Mouse (Mus musculus): ENCODE measurements around the gene Anxa9. TPM values are rescaled to one million over a fixed set of nuclear protein-coding genes. Genes with fewer than 3 reads are reported as not detected.
A peak's percentile ranks its signal among the peaks of the same experiment; 100 is the strongest.
"Not testable (repeated sequence)": the region's sequence is repeated elsewhere in the genome, so short reads cannot be mapped to it uniquely, and the experiment has no call there.

Anxa9 gene
- polyA plus RNA-seq (2015; fragmentation: Nextera tagmentation; extraction: Ambion mirVana): 1.6 and 2.3 TPM in 2 replicates

GRCm38 (mm10) chr3:95307100-95307499 is at the start of gene Anxa9:
Gene Anxa9, minus strand, starts transcription at chr3:95307176.
- Histone ChIP-seq H3K9me3 (no peaks in the 10 kb centered on the region), H3K4me2 (no peak within 1 kb of the TSS), H3K27me3 (no peaks in the 10 kb centered on the region), H3K36me3 (no peaks in the 10 kb centered on the region), H3K27ac (no peak within 1 kb of the TSS), H3K4me3 (no peak within 1 kb of the TSS), H3K9ac (no peak within 1 kb of the TSS), H3K4me1 (no peaks in the 10 kb centered on the region)
- 27% methylated on average over 7 of the region's 7 CpGs for WGBS
- no peak for ATAC-seq (ENCODE audit: borderline replicate concordance, extremely low read depth, low FRiP score, low TSS enrichment)

GRCm38 (mm10) chr3:95355911-95356544 is 49.1 kb upstream of the Anxa9 start:
- Histone ChIP-seq H3K4me2 (peak overlapping the region; percentile 49), H3K36me3 (peaks cover 20% of the 10 kb centered on the region), H3K4me3 (peak overlapping the region; percentile 49)
- not testable (repeated sequence) for H3K9me3 ChIP-seq; ATAC-seq (ENCODE audit: borderline replicate concordance, extremely low read depth, low FRiP score, low TSS enrichment); H3K9ac ChIP-seq; H3K27me3 ChIP-seq; H3K27ac ChIP-seq; H3K4me1 ChIP-seq
- 15% methylated on average over 5 of the region's 19 CpGs for WGBS

GRCm38 (mm10) chr3:95349491-95349890 is 42.5 kb upstream of the Anxa9 start:
- Histone ChIP-seq H3K9me3 (no peaks in the 10 kb centered on the region), H3K27ac (no peak overlapping the region), H3K27me3 (no peaks in the 10 kb centered on the region), H3K36me3 (peaks cover 75% of the 10 kb centered on the region), H3K4me2 (no peak overlapping the region), H3K4me3 (no peak overlapping the region), H3K9ac (no peak overlapping the region), H3K4me1 (no peaks in the 10 kb centered on the region)
- no peak for ATAC-seq (ENCODE audit: borderline replicate concordance, extremely low read depth, low FRiP score, low TSS enrichment)

GRCm38 (mm10) chr3:95348343-95348742 is 41.4 kb upstream of the Anxa9 start:
- H3K9ac ChIP-seq; H3K27ac ChIP-seq; H3K9me3 ChIP-seq; H3K4me1 ChIP-seq; ATAC-seq (ENCODE audit: borderline replicate concordance, extremely low read depth, low FRiP score, low TSS enrichment); H3K27me3 ChIP-seq; H3K4me3 ChIP-seq; H3K4me2 ChIP-seq: not testable (repeated sequence)
- 98% methylated on average over 5 of the region's 5 CpGs for WGBS
- peaks cover 76% of the 10 kb centered on the region for H3K36me3 ChIP-seq

- H3K4me3 ChIP-seq: no peak overlapping the region
- no peaks in the 10 kb centered on the region for H3K27me3 ChIP-seq
- 87% methylated on average over 7 of the region's 7 CpGs for WGBS
- H3K36me3 ChIP-seq: peaks cover 82% of the 10 kb centered on the region
- H3K4me1 ChIP-seq: no peaks in the 10 kb centered on the region
- no peak overlapping the region for H3K9ac ChIP-seq
- H3K4me2 ChIP-seq: no peak overlapping the region
- H3K9me3 ChIP-seq: no peaks in the 10 kb centered on the region
- ATAC-seq (ENCODE audit: borderline replicate concordance, extremely low read depth, low FRiP score, low TSS enrichment): no peak
- H3K27ac ChIP-seq: no peak overlapping the region
These were observed 39.5 kb upstream of the Anxa9 start for GRCm38 (mm10) chr3:95346454-95346853.

GRCm38 (mm10) chr3:95343356-95344000 is 36.5 kb upstream of the Anxa9 start:
- not testable (repeated sequence) for H3K9ac ChIP-seq; H3K4me2 ChIP-seq; H3K4me3 ChIP-seq; H3K9me3 ChIP-seq; H3K4me1 ChIP-seq; ATAC-seq (ENCODE audit: borderline replicate concordance, extremely low read depth, low FRiP score, low TSS enrichment); H3K27ac ChIP-seq; H3K27me3 ChIP-seq
- H3K36me3 ChIP-seq: peaks cover 91% of the 10 kb centered on the region
- WGBS: 89% methylated on average over 9 of the region's 9 CpGs

GRCm38 (mm10) chr3:95338251-95338650 is 31.3 kb upstream of the Anxa9 start:
- H3K9ac ChIP-seq: no peak overlapping the region
- no peaks in the 10 kb centered on the region for H3K4me1 ChIP-seq
- no peak for ATAC-seq (ENCODE audit: borderline replicate concordance, extremely low read depth, low FRiP score, low TSS enrichment)
- no peak overlapping the region for H3K4me3 ChIP-seq
- no peak overlapping the region for H3K27ac ChIP-seq
- WGBS: 90% methylated on average over 4 of the region's 4 CpGs
- H3K27me3 ChIP-seq: no peaks in the 10 kb centered on the region
- H3K4me2 ChIP-seq: no peak overlapping the region
- H3K9me3 ChIP-seq: no peaks in the 10 kb centered on the region
- H3K36me3 ChIP-seq: peaks cover 95% of the 10 kb centered on the region

GRCm38 (mm10) chr3:95337345-95337744 is 30.4 kb upstream of the Anxa9 start:
- 95% methylated on average over 4 of the region's 4 CpGs for WGBS
- Histone ChIP-seq H3K27me3 (no peaks in the 10 kb centered on the region), H3K4me3 (no peak overlapping the region), H3K9ac (no peak overlapping the region), H3K4me1 (no peaks in the 10 kb centered on the region), H3K4me2 (no peak overlapping the region), H3K9me3 (no peaks in the 10 kb centered on the region), H3K27ac (no peak overlapping the region), H3K36me3 (peaks cover 95% of the 10 kb centered on the region)
- no peak for ATAC-seq (ENCODE audit: borderline replicate concordance, extremely low read depth, low FRiP score, low TSS enrichment)

- Histone ChIP-seq H3K4me3 (no peak overlapping the region), H3K27ac (no peak overlapping the region), H3K4me2 (no peak overlapping the region), H3K4me1 (no peaks in the 10 kb centered on the region), H3K9me3 (no peaks in the 10 kb centered on the region), H3K27me3 (no peaks in the 10 kb centered on the region), H3K36me3 (peaks cover 83% of the 10 kb centered on the region), H3K9ac (no peak overlapping the region)
- ATAC-seq (ENCODE audit: borderline replicate concordance, extremely low read depth, low FRiP score, low TSS enrichment): no peak
- WGBS: 53% methylated on average over 1 of the region's 1 CpGs
These were observed 24.6 kb upstream of the Anxa9 start for GRCm38 (mm10) chr3:95331528-95331927.

GRCm38 (mm10) chr3:95328803-95329404 is 21.9 kb upstream of the Anxa9 start:
- Histone ChIP-seq H3K9ac (no peak overlapping the region), H3K4me2 (no peak overlapping the region), H3K27ac (no peak overlapping the region), H3K9me3 (no peaks in the 10 kb centered on the region), H3K27me3 (no peaks in the 10 kb centered on the region), H3K4me3 (no peak overlapping the region), H3K4me1 (no peaks in the 10 kb centered on the region), H3K36me3 (peaks cover 88% of the 10 kb centered on the region)
- 68% methylated on average over 1 of the region's 1 CpGs for WGBS
- no peak for ATAC-seq (ENCODE audit: borderline replicate concordance, extremely low read depth, low FRiP score, low TSS enrichment)

- Histone ChIP-seq H3K36me3 (peaks cover 97% of the 10 kb centered on the region), H3K4me2 (no peak overlapping the region), H3K9ac (no peak overlapping the region), H3K27me3 (no peaks in the 10 kb centered on the region), H3K4me3 (no peak overlapping the region), H3K4me1 (no peaks in the 10 kb centered on the region), H3K27ac (no peak overlapping the region), H3K9me3 (no peaks in the 10 kb centered on the region)
- no peak for ATAC-seq (ENCODE audit: borderline replicate concordance, extremely low read depth, low FRiP score, low TSS enrichment)
- 88% methylated on average over 6 of the region's 6 CpGs for WGBS
These were observed 17.6 kb upstream of the Anxa9 start for GRCm38 (mm10) chr3:95324454-95325144.

- H3K4me1 ChIP-seq: peaks cover 10% of the 10 kb centered on the region
- no peak for ATAC-seq (ENCODE audit: borderline replicate concordance, extremely low read depth, low FRiP score, low TSS enrichment)
- no peaks in the 10 kb centered on the region for H3K9me3 ChIP-seq
- H3K4me3 ChIP-seq: no peak overlapping the region
- H3K9ac ChIP-seq: no peak overlapping the region
- H3K4me2 ChIP-seq: no peak overlapping the region
- peaks cover 87% of the 10 kb centered on the region for H3K36me3 ChIP-seq
- H3K27ac ChIP-seq: no peak overlapping the region
- no peaks in the 10 kb centered on the region for H3K27me3 ChIP-seq
- 90% methylated on average over 3 of the region's 3 CpGs for WGBS
These were observed 16.5 kb upstream of the Anxa9 start for GRCm38 (mm10) chr3:95323429-95323828.

Data from lung, embryonic 15.5 days (tissue).